Mouse (Mus musculus) stomach, embryonic 16.5 days (tissue): ENCODE results near the gene Usp49. TPM values are rescaled to one million over a fixed set of nuclear protein-coding genes. Genes with fewer than 3 reads are reported as not detected.

ENCODE experiments used
- ATAC-seq: fragments of 200-750 bp; cut with Nextera tagmentation; 2 replicates; pipeline ENCODE4 v1.8.0; 2017; ENCODE audit warnings: moderate number of reproducible peaks, moderate TSS enrichment; ENCODE audit not compliant: insufficient read depth, low FRiP score
- H3K27ac ChIP-seq: fragments of 300-500 bp; sonication (generic); 2 replicates; pipeline ENCODE4 v1.5.1; 2014; ENCODE audit warnings: low read length
- H3K27me3 ChIP-seq: fragments of 300-500 bp; sonication (generic); 2 replicates; pipeline ENCODE4 v1.6.1; 2014; ENCODE audit warnings: low read length, control low read depth, mixed read lengths; ENCODE audit not compliant: control insufficient read depth, insufficient read depth
- H3K36me3 ChIP-seq: fragments of 300-500 bp; sonication (generic); 2 replicates; pipeline ENCODE4 v1.6.1; 2014; ENCODE audit warnings: low read length; ENCODE audit not compliant: control insufficient read depth, insufficient read depth
- H3K4me1 ChIP-seq: fragments of 300-500 bp; sonication (generic); 2 replicates; pipeline ENCODE4 v1.6.1; 2014; ENCODE audit warnings: low read length, control low read depth, mixed read lengths; ENCODE audit not compliant: control insufficient read depth, insufficient read depth
- H3K4me2 ChIP-seq: fragments of 300-500 bp; sonication (generic); 2 replicates; pipeline ENCODE4 v1.6.1; 2014; ENCODE audit warnings: low read depth, low read length, mixed read lengths
- H3K4me3 ChIP-seq: fragments of 300-500 bp; sonication (generic); replicated peaks from 2 replicates; pipeline ENCODE4 v1.5.1; 2014; ENCODE audit warnings: mild to moderate bottlenecking, low read length
- H3K9ac ChIP-seq: fragments of 300-500 bp; sonication (generic); 2 replicates; pipeline ENCODE4 v1.6.1; 2014; ENCODE audit warnings: low read length
- H3K9me3 ChIP-seq: fragments of 300-500 bp; sonication (generic); replicated peaks from 2 replicates; pipeline ENCODE4 v1.6.1; 2016; ENCODE audit warnings: low read length, control low read depth; ENCODE audit not compliant: control insufficient read depth
- WGBS: fragments of 180-500 bp; shearing (Covaris S2); extraction: QIAGEN DNeasy Blood & Tissue Kit; methylation state at CpG from one replicate; pipeline ENCODE4 v1.1.7; 2014; 5-methylcytosine and 5-hydroxymethylcytosine counted together
- polyA plus RNA-seq: library from polyadenylated mRNA; unstranded; fragments of >200 nt; fragmentation: Nextera tagmentation; extraction: Ambion mirVana; gene quantifications from 2 replicates; pipeline ENCODE4 v1.2.1, GENCODE M21; 2015

The Usp49 gene
- polyA plus RNA-seq, 1 experiment from 2014 or later: 3.5 TPM

DNA sequence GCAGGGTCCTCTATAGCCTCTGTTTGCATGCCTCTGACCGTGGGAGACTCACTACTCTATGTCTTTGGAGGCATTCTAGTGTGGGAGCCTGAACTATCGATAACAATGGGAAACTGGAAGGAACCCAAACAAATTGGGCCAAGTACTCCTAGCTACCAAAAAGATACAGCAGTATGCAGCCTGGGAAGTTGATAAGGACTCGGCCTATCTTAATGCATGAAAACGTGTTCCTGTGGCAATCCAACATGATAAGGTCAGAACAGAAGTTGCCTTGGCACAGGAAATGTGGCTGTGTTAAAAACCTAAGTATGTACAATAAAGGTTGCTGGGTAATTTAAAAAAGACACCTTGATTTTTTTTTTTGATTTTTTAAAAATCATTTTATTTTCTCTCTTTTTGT, 90.7 kb downstream of the Usp49 start:
- Histone ChIP-seq H3K9me3 (no peaks in the 10 kb centered on the region), H3K36me3 (no peaks in the 10 kb centered on the region), H3K4me3 (no peak overlapping the region), H3K27ac (no peak overlapping the region), H3K27me3 (no peaks in the 10 kb centered on the region), H3K9ac (no peak overlapping the region), H3K4me2 (no peak overlapping the region), H3K4me1 (no peaks in the 10 kb centered on the region)
- 72% methylated on average over 4 of the region's 4 CpGs for WGBS
- no peak for ATAC-seq

DNA sequence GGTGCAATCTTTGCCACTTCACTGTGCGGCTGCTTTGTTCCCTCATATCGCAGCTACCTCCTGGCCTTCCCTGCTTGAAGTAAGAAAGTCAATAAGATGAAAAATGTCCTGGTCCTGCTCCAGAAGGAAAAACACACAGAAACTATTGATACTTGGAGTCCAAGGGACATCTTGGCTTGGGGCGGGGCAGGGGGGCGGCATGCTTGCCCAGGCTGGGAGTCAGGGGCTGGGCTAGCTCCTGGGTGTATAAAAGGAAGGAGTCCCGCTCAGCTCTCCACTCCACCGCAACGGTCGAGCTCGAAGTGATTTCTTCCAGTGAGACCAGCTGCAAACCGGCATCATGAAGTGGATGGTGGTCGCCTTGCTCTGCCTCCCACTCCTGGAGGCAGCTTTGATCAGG, 96.1 kb downstream of the Usp49 start, which contains the start of gene Pgc:
Gene Pgc (plus strand): TSS at position 277 of the 400 bp plus-strand sequence.
- H3K27ac ChIP-seq: no peak within 1 kb of the TSS
- 0 out of 2 replicates have a peak within 1 kb of the TSS, but pooled peaks have one; percentile 24 for H3K4me2 ChIP-seq
- H3K36me3 ChIP-seq: no peaks in the 10 kb centered on the region
- H3K4me1 ChIP-seq: no peaks in the 10 kb centered on the region
- peak; percentile 70 for ATAC-seq
- WGBS: 65% methylated on average over 11 of the region's 11 CpGs
- no peaks in the 10 kb centered on the region for H3K9me3 ChIP-seq
- 0 out of 2 replicates have a peak within 1 kb of the TSS, but pooled peaks have one; percentile 10 for H3K4me3 ChIP-seq
- no peaks in the 10 kb centered on the region for H3K27me3 ChIP-seq
- H3K9ac ChIP-seq: no peak within 1 kb of the TSS

GRCm38 (mm10) chr17:47730633-47731575, 100.4 kb downstream of the Usp49 start:
- Histone ChIP-seq H3K9ac (no peak overlapping the region), H3K4me2 (no peak overlapping the region), H3K9me3 (no peaks in the 10 kb centered on the region), H3K27me3 (no peaks in the 10 kb centered on the region), H3K4me3 (no peak overlapping the region), H3K4me1 (no peaks in the 10 kb centered on the region), H3K27ac (no peak overlapping the region), H3K36me3 (no peaks in the 10 kb centered on the region)
- ATAC-seq: no peak
- WGBS: 50% methylated on average over 24 of the region's 24 CpGs

DNA sequence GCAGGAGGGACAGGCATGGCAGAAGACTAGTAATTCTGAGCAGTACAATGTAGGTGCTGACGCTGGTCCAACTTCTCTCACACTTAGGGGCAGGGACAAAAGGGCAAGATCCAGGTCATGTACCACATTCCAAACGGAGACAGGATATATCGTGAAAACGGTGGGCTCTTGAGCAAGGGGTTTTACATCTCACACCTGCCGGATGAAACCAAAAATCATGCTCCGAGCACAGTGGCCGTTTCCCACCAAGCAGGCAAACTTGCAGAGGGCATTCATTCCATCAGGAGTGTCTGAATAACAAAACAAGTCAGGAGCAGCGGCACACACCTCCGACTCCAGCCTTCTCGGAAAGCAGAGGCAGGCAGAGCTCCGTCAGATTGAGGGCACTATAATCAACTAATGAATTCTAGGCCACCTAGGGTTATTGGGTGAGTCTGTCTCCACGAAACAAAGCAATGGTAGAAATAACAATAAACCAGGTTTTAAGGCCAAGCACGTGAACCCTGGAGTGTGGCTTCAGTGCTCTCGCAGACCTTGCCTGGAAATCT, 105.1 kb downstream of the Usp49 start:
- Histone ChIP-seq H3K9me3 (no peaks in the 10 kb centered on the region), H3K9ac (no peak overlapping the region), H3K27me3 (no peaks in the 10 kb centered on the region), H3K4me3 (no peak overlapping the region), H3K4me1 (peaks cover 8% of the 10 kb centered on the region), H3K36me3 (no peaks in the 10 kb centered on the region), H3K4me2 (no peak overlapping the region), H3K27ac (no peak overlapping the region)
- ATAC-seq: no peak
- 68% methylated on average over 14 of the region's 14 CpGs for WGBS

Other genes starting within 250 kb of the Usp49 start
- gene Guca1b, start 245.3 kb upstream of the Usp49 start, polyA plus RNA-seq: 0.64 and 0.84 TPM in 2 replicates
- gene Guca1a, start 230.1 kb upstream of the Usp49 start, polyA plus RNA-seq: 4.7 and 5.4 TPM in 2 replicates
- gene AI661453, start 194.1 kb upstream of the Usp49 start, polyA plus RNA-seq: 5.1 and 7.7 TPM in 2 replicates
- gene 1700001C19Rik, start 193.3 kb upstream of the Usp49 start, polyA plus RNA-seq: 0.21 and 0.24 TPM in 2 replicates
- gene Taf8, start 128.4 kb upstream of the Usp49 start, polyA plus RNA-seq: 25.7 and 27.3 TPM in 2 replicates
- 334 and 340 TPM in 2 replicates for gene Ccnd3, start 125.6 kb upstream of the Usp49 start, polyA plus RNA-seq
- 21.0 and 22.1 TPM in 2 replicates for gene Bysl, start 19.2 kb upstream of the Usp49 start, polyA plus RNA-seq
- 40.7 and 47.5 TPM in 2 replicates for gene Med20, start 19.1 kb upstream of the Usp49 start, polyA plus RNA-seq
- 0.89 and 1.9 TPM in 2 replicates for gene Gm20517, start 19.1 kb upstream of the Usp49 start, polyA plus RNA-seq
- gene Tomm6, start 57.7 kb downstream of the Usp49 start, polyA plus RNA-seq: 357 and 376 TPM in 2 replicates
- gene Frs3, start 58.3 kb downstream of the Usp49 start, polyA plus RNA-seq: 3.4 and 4.4 TPM in 2 replicates
- 0.19 and 0.40 TPM in 2 replicates for gene Gm21981, start 63.8 kb downstream of the Usp49 start, polyA plus RNA-seq
- 1.0 TPM in 1 of 2 replicates, not detected in the other for gene Prickle4, start 64.0 kb downstream of the Usp49 start, polyA plus RNA-seq
- 122 and 198 TPM in 2 replicates for gene Pgc, start 96.2 kb downstream of the Usp49 start, polyA plus RNA-seq
- 10.6 and 11.5 TPM in 2 replicates for gene Tfeb, start 106.3 kb downstream of the Usp49 start, polyA plus RNA-seq
- gene Mdfi, start 204.0 kb downstream of the Usp49 start, polyA plus RNA-seq: 10.4 and 11.2 TPM in 2 replicates